Mouse (Mus musculus): ENCODE results near the gene Prr23a1. TPM values are rescaled to one million over a fixed set of nuclear protein-coding genes. Genes with fewer than 3 reads are reported as not detected.
"Not testable (repeated sequence)": the region's sequence is repeated elsewhere in the genome, so short reads cannot be mapped to it uniquely, and the experiment has no call there.

Prr23a1 gene
- polyA plus RNA-seq (2016; fragmentation: Nextera tagmentation; extraction: Ambion mirVana) = not detected in 2 replicates

- H3K27ac ChIP-seq = no peak within 1 kb of the TSS
- H3K27me3 ChIP-seq (replicated peaks) = peaks cover 13% of the 10 kb centered on the region; the same call in 1 of the 2 replicates
- H3K4me2 ChIP-seq = no peak within 1 kb of the TSS
- WGBS (ENCODE audit: insufficient replicate concordance) = 50% methylated on average over 22 of the region's 22 CpGs
- ATAC-seq = no peak
- peaks cover 4% of the 10 kb centered on the region; the same call in 1 of the 2 replicates for H3K9me3 ChIP-seq (replicated peaks)
- H3K9ac ChIP-seq = no peak within 1 kb of the TSS
- H3K4me1 ChIP-seq = no peaks in the 10 kb centered on the region
- no peaks in the 10 kb centered on the region for H3K36me3 ChIP-seq
- H3K4me3 ChIP-seq = no peak within 1 kb of the TSS
Observed at GRCm38 (mm10) chr9:98842117-98842516, at the start of gene Prr23a1. TSS of gene Prr23a1 (plus strand) at chr9:98842503.

DNA sequence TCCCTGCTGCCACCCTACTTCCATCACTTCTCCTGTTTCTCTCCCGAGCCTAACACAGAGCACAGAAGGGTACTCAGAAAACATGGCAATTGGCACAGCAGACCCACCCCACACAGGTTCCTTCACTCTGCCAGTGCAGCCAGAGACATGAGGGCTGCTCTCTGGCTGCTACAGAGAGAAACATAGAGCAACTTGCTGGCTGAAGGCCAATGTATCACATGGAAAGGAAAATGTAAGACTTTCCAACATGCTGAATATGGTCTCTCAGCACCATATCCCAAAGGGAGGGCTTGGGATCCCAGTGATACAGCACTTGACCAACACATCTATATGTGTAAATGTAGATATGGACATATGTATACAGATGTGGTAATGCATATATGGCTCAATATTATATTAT lies 43.3 kb upstream of the Prr23a1 start:
- Histone ChIP-seq H3K36me3 (no peaks in the 10 kb centered on the region), H3K4me2 (no peak overlapping the region), H3K4me3 (no peak overlapping the region), H3K9me3 (replicated peaks) (no peaks in the 10 kb centered on the region), H3K4me1 (no peaks in the 10 kb centered on the region), H3K27me3 (replicated peaks) (no peaks in the 10 kb centered on the region), H3K9ac (no peak overlapping the region), H3K27ac (no peak overlapping the region)
- 34% methylated on average over 1 of the region's 1 CpGs for WGBS (ENCODE audit: insufficient replicate concordance)
- no peak for ATAC-seq

DNA sequence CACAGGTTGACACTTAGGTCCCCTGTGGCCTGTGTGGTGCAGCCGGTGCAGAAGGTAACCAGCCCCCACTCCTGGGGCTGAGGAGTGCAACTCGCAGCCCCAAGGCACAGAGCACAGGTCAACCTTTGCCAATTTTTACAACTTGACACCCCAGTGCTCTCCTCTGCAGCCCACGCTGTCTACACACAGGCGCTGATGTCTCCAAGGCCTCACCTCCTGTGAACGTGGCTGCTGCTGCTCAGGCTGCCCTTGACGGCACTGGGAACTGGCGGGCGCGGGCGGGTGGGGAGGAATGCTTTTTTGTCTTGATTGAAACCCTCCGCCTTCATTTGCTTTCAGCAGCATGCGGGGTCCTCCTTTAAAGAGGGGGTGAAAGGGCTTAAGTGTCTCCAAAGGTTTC lies 38.3 kb upstream of the Prr23a1 start:
- WGBS (ENCODE audit: insufficient replicate concordance) = 59% methylated on average over 12 of the region's 12 CpGs
- no peak overlapping the region for H3K9ac ChIP-seq
- no peaks in the 10 kb centered on the region for H3K9me3 ChIP-seq (replicated peaks)
- ATAC-seq = no peak
- H3K4me3 ChIP-seq = no peak overlapping the region
- no peak overlapping the region for H3K4me2 ChIP-seq
- H3K27me3 ChIP-seq (replicated peaks) = no peaks in the 10 kb centered on the region
- no peak overlapping the region for H3K27ac ChIP-seq
- no peaks in the 10 kb centered on the region for H3K36me3 ChIP-seq
- no peaks in the 10 kb centered on the region for H3K4me1 ChIP-seq

- H3K9me3 ChIP-seq (replicated peaks) = no peaks in the 10 kb centered on the region
- H3K4me3 ChIP-seq = no peak overlapping the region
- H3K36me3 ChIP-seq = no peaks in the 10 kb centered on the region
- no peaks in the 10 kb centered on the region for H3K4me1 ChIP-seq
- no peak for ATAC-seq
- H3K9ac ChIP-seq = no peak overlapping the region
- 70% methylated on average over 15 of the region's 15 CpGs for WGBS (ENCODE audit: insufficient replicate concordance)
- no peaks in the 10 kb centered on the region for H3K27me3 ChIP-seq (replicated peaks)
- H3K4me2 ChIP-seq = no peak overlapping the region
- no peak overlapping the region for H3K27ac ChIP-seq
Observed at GRCm38 (mm10) chr9:98805511-98805910, 36.8 kb upstream of the Prr23a1 start.

GRCm38 (mm10) chr9:98805934-98806333 lies 36.4 kb upstream of the Prr23a1 start:
- Histone ChIP-seq H3K4me2 (no peak overlapping the region), H3K36me3 (no peaks in the 10 kb centered on the region), H3K9ac (no peak overlapping the region), H3K27me3 (replicated peaks) (no peaks in the 10 kb centered on the region), H3K4me1 (no peaks in the 10 kb centered on the region), H3K9me3 (replicated peaks) (no peaks in the 10 kb centered on the region), H3K27ac (no peak overlapping the region), H3K4me3 (no peak overlapping the region)
- 70% methylated on average over 3 of the region's 3 CpGs for WGBS (ENCODE audit: insufficient replicate concordance)
- ATAC-seq = no peak

- WGBS (ENCODE audit: insufficient replicate concordance) = 62% methylated on average over 8 of the region's 8 CpGs
- Histone ChIP-seq H3K4me3 (no peak overlapping the region), H3K4me1 (no peaks in the 10 kb centered on the region), H3K27ac (no peak overlapping the region), H3K27me3 (replicated peaks) (no peaks in the 10 kb centered on the region), H3K4me2 (no peak overlapping the region), H3K9ac (no peak overlapping the region), H3K9me3 (replicated peaks) (no peaks in the 10 kb centered on the region), H3K36me3 (no peaks in the 10 kb centered on the region)
- no peak for ATAC-seq
Observed at GRCm38 (mm10) chr9:98807631-98808030, 34.7 kb upstream of the Prr23a1 start.

DNA sequence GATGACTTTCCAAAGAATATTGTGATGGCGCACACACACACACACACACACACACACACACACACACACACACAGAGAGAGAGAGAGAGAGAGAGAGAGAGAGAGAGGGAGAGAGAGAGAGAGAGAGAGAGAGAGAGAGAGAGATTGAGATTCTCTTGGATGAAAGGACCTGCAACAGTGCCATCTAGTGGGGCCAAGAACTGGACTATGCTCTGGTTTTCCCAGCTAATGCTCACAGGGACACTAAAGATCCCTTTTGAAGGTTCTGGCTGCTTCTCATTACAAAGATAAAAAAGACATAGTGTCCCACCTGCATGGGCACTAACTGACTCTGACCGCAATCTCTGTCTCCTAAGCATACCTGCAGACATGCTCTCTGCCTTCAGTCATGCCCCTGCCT lies 32.8 kb upstream of the Prr23a1 start:
- not testable (repeated sequence) for H3K9me3 ChIP-seq (replicated peaks); H3K27me3 ChIP-seq (replicated peaks); H3K4me3 ChIP-seq; H3K4me1 ChIP-seq; ATAC-seq; H3K4me2 ChIP-seq; H3K36me3 ChIP-seq; H3K9ac ChIP-seq; H3K27ac ChIP-seq
- WGBS (ENCODE audit: insufficient replicate concordance) = 49% methylated on average over 2 of the region's 2 CpGs

GRCm38 (mm10) chr9:98816066-98816465 lies 26.2 kb upstream of the Prr23a1 start:
- no peaks in the 10 kb centered on the region for H3K4me1 ChIP-seq
- no peak overlapping the region for H3K27ac ChIP-seq
- H3K9me3 ChIP-seq (replicated peaks) = no peaks in the 10 kb centered on the region
- no peak for ATAC-seq
- H3K27me3 ChIP-seq (replicated peaks) = no peaks in the 10 kb centered on the region
- H3K4me3 ChIP-seq = no peak overlapping the region
- no peak overlapping the region for H3K4me2 ChIP-seq
- no peak overlapping the region for H3K9ac ChIP-seq
- H3K36me3 ChIP-seq = no peaks in the 10 kb centered on the region
- 40% methylated on average over 3 of the region's 3 CpGs for WGBS (ENCODE audit: insufficient replicate concordance)

DNA sequence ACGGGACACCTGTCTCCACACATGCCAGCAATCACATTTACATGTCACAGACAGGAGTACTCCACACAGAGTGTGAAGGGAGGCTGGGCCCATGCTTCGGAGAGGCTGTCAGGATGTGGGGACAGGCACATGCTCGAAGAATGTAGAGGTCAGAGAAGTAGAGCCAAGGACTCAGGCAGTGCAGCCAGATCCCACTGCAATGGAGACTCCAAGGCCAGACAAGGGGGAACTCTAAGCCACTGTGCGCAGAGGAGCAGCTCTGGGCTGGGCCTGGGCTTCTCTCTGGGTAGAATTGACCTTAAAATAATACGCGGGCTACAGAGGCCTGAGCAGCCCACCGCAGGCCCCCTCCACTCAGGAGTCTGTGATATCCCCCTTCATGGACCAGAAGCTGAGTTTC lies 24.7 kb upstream of the Prr23a1 start:
- 74% methylated on average over 7 of the region's 7 CpGs for WGBS (ENCODE audit: insufficient replicate concordance)
- no peak for ATAC-seq

DNA sequence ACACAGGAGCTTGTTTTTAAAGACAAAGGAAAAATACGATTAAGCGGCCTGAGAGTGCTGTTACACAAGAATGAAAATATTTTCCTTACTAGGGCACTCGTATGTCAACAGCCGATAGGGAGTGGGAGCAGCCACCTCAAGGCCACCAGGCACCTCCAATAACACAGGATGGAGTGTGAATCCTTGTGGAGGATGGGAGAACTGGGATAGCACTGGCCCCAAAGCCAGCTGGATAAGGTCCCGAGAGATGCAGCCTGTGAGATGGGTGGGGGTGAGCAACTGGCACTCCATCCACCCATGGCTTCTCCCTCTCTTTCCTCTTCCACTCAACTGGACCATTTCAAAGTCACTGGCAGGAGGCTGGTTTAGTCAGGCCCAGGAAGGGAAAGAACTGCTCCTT lies 23.3 kb upstream of the Prr23a1 start:
- Histone ChIP-seq H3K27me3 (replicated peaks) (no peaks in the 10 kb centered on the region), H3K4me3 (no peak overlapping the region), H3K4me1 (no peaks in the 10 kb centered on the region), H3K4me2 (no peak overlapping the region), H3K9ac (no peak overlapping the region), H3K27ac (no peak overlapping the region), H3K36me3 (no peaks in the 10 kb centered on the region), H3K9me3 (replicated peaks) (no peaks in the 10 kb centered on the region)
- ATAC-seq = no peak
- 70% methylated on average over 5 of the region's 5 CpGs for WGBS (ENCODE audit: insufficient replicate concordance)

More for the DNA sequence above, 24.7 kb upstream of the Prr23a1 start:
- Histone ChIP-seq H3K4me2 (no peak overlapping the region), H3K36me3 (no peaks in the 10 kb centered on the region), H3K4me1 (no peaks in the 10 kb centered on the region), H3K27me3 (replicated peaks) (no peaks in the 10 kb centered on the region), H3K4me3 (no peak overlapping the region), H3K9ac (no peak overlapping the region), H3K27ac (no peak overlapping the region), H3K9me3 (replicated peaks) (no peaks in the 10 kb centered on the region)

DNA sequence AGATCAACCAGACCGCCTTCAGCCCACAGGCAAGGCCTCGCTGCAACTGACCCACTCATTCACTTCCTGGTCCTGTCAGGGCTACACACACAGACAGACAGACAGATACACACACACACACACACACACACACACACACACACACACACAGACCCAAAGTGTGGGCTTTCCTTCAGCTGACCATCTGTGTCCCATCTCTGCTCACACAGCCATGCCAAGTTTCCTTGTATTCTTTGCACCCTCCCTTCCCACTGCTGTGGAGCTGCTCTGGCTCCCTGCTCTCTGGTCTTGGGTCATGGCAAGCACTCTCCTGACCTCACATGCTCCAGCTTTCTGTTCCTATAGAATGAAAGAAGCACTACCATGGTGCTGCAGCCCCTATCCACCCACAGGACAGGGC lies 22.8 kb upstream of the Prr23a1 start:
- 66% methylated on average over 2 of the region's 2 CpGs for WGBS (ENCODE audit: insufficient replicate concordance)
- H3K27me3 ChIP-seq (replicated peaks) = no peaks in the 10 kb centered on the region
- ATAC-seq = no peak
- H3K4me1 ChIP-seq = no peaks in the 10 kb centered on the region
- no peaks in the 10 kb centered on the region for H3K36me3 ChIP-seq
- H3K9ac ChIP-seq = no peak overlapping the region
- H3K4me2 ChIP-seq = no peak overlapping the region
- no peak overlapping the region for H3K27ac ChIP-seq
- no peaks in the 10 kb centered on the region for H3K9me3 ChIP-seq (replicated peaks)
- no peak overlapping the region for H3K4me3 ChIP-seq

DNA sequence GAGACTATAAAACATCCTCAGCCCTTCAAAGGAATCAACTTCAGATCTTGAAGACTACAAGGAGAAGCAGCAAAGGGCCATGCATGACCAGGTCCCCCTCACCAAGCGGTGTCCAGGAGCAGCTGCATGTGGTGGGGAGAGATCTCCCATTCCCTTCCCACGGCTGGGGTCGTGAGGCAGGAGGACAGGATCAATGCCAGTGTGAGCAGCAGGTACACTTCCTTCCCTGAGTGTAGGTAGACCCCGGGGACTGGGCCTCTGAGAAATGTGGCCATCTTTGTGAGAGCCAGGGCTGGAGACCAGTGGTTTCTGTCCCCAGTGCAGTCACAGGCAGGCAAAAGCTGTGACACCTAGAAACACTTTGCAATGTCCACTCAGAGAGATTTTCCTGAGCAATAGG lies 21.8 kb upstream of the Prr23a1 start:
- H3K36me3 ChIP-seq = no peaks in the 10 kb centered on the region
- H3K27me3 ChIP-seq (replicated peaks) = no peaks in the 10 kb centered on the region
- ATAC-seq = no peak
- H3K4me1 ChIP-seq = no peaks in the 10 kb centered on the region
- no peak overlapping the region for H3K9ac ChIP-seq
- no peak overlapping the region for H3K4me3 ChIP-seq
- WGBS (ENCODE audit: insufficient replicate concordance) = 64% methylated on average over 4 of the region's 4 CpGs
- no peaks in the 10 kb centered on the region for H3K9me3 ChIP-seq (replicated peaks)
- no peak overlapping the region for H3K27ac ChIP-seq
- H3K4me2 ChIP-seq = no peak overlapping the region

GRCm38 (mm10) chr9:98821067-98821466 lies 21.2 kb upstream of the Prr23a1 start:
- H3K4me1 ChIP-seq = no peaks in the 10 kb centered on the region
- H3K4me2 ChIP-seq = no peak overlapping the region
- no peaks in the 10 kb centered on the region for H3K36me3 ChIP-seq
- no peak overlapping the region for H3K4me3 ChIP-seq
- no peak for ATAC-seq
- no peak overlapping the region for H3K27ac ChIP-seq
- H3K9ac ChIP-seq = no peak overlapping the region
- no peaks in the 10 kb centered on the region for H3K27me3 ChIP-seq (replicated peaks)
- H3K9me3 ChIP-seq (replicated peaks) = no peaks in the 10 kb centered on the region
